Mouse (Mus musculus): ENCODE data around the gene Dhx34. TPM values are rescaled to one million over a fixed set of nuclear protein-coding genes. Genes with fewer than 3 reads are reported as not detected.

The Dhx34 gene
- total RNA-seq, 2 experiments from 2014 or later: 12.7 to 12.8 TPM

DNA sequence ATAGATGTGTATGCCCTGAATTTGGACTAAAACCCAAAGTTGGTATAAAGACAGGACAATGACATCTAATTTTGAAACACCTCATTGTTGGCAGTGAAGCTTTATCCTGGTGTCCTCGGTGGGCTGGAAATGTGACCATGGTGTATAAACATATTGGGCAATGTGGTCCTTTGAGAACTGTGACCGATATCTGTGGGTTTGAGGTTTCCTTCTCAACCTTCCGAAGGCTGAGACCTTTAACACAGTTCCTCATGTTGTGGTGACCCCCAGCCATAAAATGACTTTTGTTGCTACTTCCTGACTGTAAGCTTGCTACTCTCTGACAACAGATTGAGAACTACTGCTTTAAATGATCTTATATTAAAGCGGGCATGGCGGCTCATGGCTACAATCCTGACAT lies 28.9 kb upstream of the Dhx34 start:
- TF ChIP-seq CTCF (IDR thresholded peaks at IDR 0.05): no peak
- H3K27ac ChIP-seq: no peak overlapping the region
- H3K4me3 ChIP-seq: no peak overlapping the region
- no peak for DNase-seq (ENCODE audit: extremely low spot score in 1 of 2, low spot score in 2 of 2)
- intact Hi-C loops (cut with DNase I): no loop called here

GRCm38 (mm10) chr7:16245958-16246357 lies 24.1 kb upstream of the Dhx34 start:
- Histone ChIP-seq H3K27ac (no peak overlapping the region), H3K4me3 (no peak overlapping the region)
- intact Hi-C loops (cut with DNase I): loop anchor here (10.0 kb wide), 1 partner anchor 161 kb away; no protein-coding TSS in a partner anchor
- no peak for DNase-seq (ENCODE audit: extremely low spot score in 1 of 2, low spot score in 2 of 2)
- TF ChIP-seq CTCF (IDR thresholded peaks at IDR 0.05): no peak

DNA sequence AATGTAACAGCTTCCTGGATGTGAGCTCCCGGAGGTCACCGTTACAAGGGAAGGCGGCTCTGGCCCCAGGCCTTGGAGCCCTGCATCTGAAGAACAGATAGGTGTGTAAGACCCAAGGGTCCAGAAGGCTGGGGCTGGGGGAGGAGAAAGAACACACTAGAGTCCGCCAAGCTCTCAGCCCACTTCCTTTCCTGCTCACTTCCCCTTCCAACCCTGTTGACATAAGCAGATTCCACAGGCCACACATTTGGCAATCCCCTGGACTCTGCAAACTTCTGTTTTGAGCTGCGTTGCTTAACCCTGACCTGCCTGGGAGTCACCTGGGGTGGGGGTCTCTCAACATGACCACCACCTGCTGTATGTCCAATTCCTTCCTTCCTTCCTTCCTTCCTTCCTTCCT lies 22.2 kb upstream of the Dhx34 start, which contains the start of gene C5ar2:
Gene C5ar2 (minus strand): TSS at position 88 of the 400 bp plus-strand sequence.
- intact Hi-C loops (cut with DNase I): loop anchor here (10.0 kb wide), 1 partner anchor 159 kb away; no protein-coding TSS in a partner anchor
- no peak for TF ChIP-seq CTCF (IDR thresholded peaks at IDR 0.05)
- H3K4me3 ChIP-seq: no peak within 1 kb of the TSS
- H3K27ac ChIP-seq: peak within 1 kb of the TSS; percentile 32; the same call in 1 of the 2 replicates
- DNase-seq (ENCODE audit: extremely low spot score in 1 of 2, low spot score in 2 of 2): no peak

DNA sequence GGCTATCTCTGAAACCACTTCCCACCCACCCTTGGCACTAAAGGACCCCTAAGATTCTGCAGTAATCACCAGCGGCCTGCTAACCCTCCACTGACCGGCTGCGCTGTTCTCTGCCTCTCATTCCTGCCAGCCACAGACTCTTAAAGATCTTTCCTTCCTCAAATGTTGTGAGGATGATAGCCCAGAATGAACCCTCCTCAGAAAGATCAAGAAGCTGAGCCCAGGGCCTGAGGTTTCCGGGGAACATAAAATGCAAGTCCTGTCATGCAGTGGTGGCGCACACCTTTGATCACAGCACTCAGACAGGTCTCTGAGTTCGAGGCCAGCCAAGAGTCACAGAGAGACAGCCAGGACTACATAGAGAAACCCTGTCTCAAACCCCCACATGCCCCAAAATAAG lies 20.4 kb upstream of the Dhx34 start:
- intact Hi-C loops (cut with DNase I): loop anchor here (10.0 kb wide), 1 partner anchor 157 kb away; no protein-coding TSS in a partner anchor
- no peak for TF ChIP-seq CTCF (IDR thresholded peaks at IDR 0.05)
- Histone ChIP-seq H3K27ac (no peak overlapping the region), H3K4me3 (no peak overlapping the region)
- no peak for DNase-seq (ENCODE audit: extremely low spot score in 1 of 2, low spot score in 2 of 2)

GRCm38 (mm10) chr7:16241787-16242186 lies 19.9 kb upstream of the Dhx34 start:
- Histone ChIP-seq H3K4me3 (no peak overlapping the region), H3K27ac (no peak overlapping the region)
- no peak; the same call in 1 of the 2 replicates for TF ChIP-seq CTCF (IDR thresholded peaks at IDR 0.05)
- intact Hi-C loops (cut with DNase I): loop anchor here (10.0 kb wide), 1 partner anchor 157 kb away; no protein-coding TSS in a partner anchor
- DNase-seq (ENCODE audit: extremely low spot score in 1 of 2, low spot score in 2 of 2): no peak

DNA sequence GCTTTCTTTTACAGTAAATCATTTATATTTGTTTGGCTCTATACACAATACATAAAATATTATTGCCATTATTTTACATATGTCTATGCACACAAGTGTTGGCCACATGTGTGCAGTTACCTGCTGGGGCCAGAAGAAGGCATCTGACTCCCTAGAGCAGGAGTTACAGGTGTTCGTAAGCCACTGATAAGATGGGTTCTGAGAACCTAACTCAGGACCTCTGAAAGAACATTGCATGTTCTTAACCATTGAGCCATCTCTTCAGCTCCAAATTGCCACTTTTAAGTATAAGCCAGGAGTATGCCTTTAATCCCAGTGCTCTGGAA lies 19.1 kb upstream of the Dhx34 start:
- intact Hi-C loops (cut with DNase I): loop anchor here (10.0 kb wide), 1 partner anchor 156 kb away; no protein-coding TSS in a partner anchor
- Histone ChIP-seq H3K4me3 (no peak overlapping the region), H3K27ac (no peak overlapping the region)
- DNase-seq (ENCODE audit: extremely low spot score in 1 of 2, low spot score in 2 of 2): no peak
- TF ChIP-seq CTCF (IDR thresholded peaks at IDR 0.05): no peak

DNA sequence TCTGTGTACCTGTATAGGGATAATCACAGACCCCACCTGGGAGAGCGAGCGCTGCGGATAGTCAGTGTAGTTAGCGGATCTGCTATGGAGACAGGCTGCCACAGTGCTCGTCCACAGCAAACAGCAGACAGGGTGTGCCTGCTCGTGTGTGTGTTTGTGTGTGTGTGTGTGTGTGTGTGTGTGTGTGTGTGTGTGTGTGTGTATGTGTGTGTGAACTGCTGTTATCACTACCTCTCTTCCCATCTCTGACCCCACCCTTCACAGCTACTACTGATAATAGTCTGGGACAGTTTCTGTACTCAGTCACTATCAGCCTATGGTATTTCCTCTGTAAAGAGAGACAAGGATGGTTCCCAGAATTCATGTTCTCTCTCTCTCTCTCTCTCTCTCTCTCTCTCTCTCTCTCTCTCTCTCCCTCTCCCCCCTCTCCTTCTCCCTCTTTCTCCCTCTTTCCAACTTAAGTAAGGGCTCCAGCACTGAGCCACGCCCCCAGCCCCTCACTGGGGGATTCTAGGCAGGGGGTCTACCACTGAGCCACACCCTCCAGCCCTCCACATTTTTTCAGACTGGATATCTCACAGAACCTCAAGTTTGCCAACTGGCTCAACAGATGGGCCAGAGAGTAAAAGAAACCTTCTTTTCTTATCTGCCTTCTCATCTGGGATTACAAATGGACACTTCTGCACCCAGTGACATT lies 18.6 kb upstream of the Dhx34 start:
- TF ChIP-seq CTCF (IDR thresholded peaks at IDR 0.05): no peak
- no peak for DNase-seq (ENCODE audit: extremely low spot score in 1 of 2, low spot score in 2 of 2)
- H3K27ac ChIP-seq: no peak overlapping the region
- H3K4me3 ChIP-seq: no peak overlapping the region
- intact Hi-C loops (cut with DNase I): loop anchor here (10.0 kb wide), 1 partner anchor 156 kb away; no protein-coding TSS in a partner anchor

DNA sequence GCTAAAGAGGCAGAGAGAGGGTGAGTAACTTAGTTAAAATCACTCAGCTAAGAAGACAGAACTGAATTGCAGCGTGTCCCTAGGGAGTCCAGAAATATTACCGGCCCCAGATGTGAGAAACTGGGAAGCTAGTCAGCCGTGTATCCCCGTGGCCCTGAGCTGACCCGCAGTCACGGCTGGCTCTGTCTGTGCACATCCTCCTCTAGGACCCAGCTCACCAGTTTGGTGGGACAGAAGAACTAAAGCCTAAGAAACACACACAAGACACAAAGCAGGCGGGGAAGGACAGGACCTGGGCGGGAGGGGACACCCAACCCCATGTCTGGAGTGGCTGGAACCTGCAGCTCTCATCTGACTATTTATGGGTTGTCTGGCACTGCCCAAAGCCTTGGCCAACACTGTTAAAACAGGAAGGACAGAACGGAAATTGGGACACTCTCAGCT lies 17.7 kb upstream of the Dhx34 start:
- no peak overlapping the region for H3K4me3 ChIP-seq
- intact Hi-C loops (cut with DNase I): no loop called here
- no peak for TF ChIP-seq CTCF (IDR thresholded peaks at IDR 0.05)
- no peak overlapping the region for H3K27ac ChIP-seq
- no peak for DNase-seq (ENCODE audit: extremely low spot score in 1 of 2, low spot score in 2 of 2)

DNA sequence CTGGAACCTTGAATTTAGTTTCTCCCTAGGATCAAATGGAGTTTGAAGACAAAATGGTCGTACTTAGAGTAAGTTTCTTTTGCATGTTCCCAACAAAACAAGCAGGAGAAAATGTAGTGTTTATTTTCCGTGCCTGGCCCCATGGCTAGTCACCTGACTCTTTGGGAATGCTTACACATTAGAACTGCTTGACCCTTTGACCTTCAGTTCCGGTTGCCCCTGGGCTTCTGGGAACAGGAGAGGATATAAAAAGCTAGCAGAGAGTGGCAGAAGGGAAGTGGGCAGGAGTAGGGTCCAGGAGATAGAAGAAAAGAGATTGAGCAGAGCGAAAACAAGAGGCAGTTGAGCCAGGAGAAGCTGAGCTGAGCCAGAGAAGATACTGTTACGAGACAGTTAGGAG lies 8.0 kb upstream of the Dhx34 start:
- no peak for TF ChIP-seq CTCF (IDR thresholded peaks at IDR 0.05)
- no peak for DNase-seq (ENCODE audit: extremely low spot score in 1 of 2, low spot score in 2 of 2)
- intact Hi-C loops (cut with DNase I): no loop called here
- no peak overlapping the region for H3K27ac ChIP-seq
- no peak overlapping the region for H3K4me3 ChIP-seq

DNA sequence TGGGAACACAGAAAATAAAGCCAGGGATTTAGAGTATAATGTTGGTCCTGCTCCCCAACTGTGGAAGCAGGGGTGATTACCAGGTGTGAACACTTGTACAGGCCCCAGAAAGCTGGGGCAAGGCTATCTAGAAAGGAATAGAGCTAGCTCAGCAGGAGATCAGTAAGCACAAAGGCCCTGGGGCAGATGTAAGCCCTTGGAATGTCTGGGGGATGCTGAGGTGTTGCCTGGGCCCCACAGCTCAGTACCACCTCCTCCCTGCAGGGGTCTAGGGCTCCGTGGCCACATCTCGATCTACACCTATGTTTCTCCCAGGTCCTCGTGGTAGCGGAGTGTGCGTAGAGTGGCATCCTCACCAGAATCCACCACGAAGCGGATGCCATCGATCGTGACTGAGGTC lies 7.9 kb downstream of the Dhx34 start:
- H3K27ac ChIP-seq: no peak overlapping the region
- intact Hi-C loops (cut with DNase I): no loop called here
- H3K4me3 ChIP-seq: no peak overlapping the region
- DNase-seq (ENCODE audit: extremely low spot score in 1 of 2, low spot score in 2 of 2): no peak
- TF ChIP-seq CTCF (IDR thresholded peaks at IDR 0.05): no peak

DNA sequence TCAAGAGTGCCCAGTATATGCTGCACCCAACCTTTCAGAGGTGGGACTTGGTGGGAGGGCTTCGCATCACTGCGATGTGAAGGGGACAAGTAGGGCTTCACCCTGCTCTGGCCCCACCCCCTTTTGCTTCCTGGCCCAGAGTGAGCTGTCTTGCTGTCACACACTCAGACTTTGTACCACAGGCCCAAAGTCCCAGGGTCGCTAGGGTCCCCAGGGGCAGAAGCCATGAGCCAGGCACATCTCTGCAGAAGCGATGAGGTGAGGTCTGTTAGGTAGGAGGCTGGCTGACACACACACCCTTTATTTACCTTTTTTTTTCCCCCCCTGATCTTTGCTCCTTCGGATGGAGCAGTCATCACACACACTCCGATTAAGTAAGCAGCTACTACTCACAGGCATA lies 8.6 kb downstream of the Dhx34 start:
- no peak for DNase-seq (ENCODE audit: extremely low spot score in 1 of 2, low spot score in 2 of 2)
- intact Hi-C loops (cut with DNase I): no loop called here
- no peak overlapping the region for H3K27ac ChIP-seq
- no peak for TF ChIP-seq CTCF (IDR thresholded peaks at IDR 0.05)
- H3K4me3 ChIP-seq: no peak overlapping the region

GRCm38 (mm10) chr7:16210862-16211365 lies 10.9 kb downstream of the Dhx34 start:
- Histone ChIP-seq H3K4me3 (no peak overlapping the region), H3K27ac (no peak overlapping the region)
- intact Hi-C loops (cut with DNase I): no loop called here
- no peak; the same call in none of the 2 replicates for TF ChIP-seq CTCF (IDR thresholded peaks at IDR 0.05)
- no peak for DNase-seq (ENCODE audit: extremely low spot score in 1 of 2, low spot score in 2 of 2)

All from left cerebral cortex, adult 2 months (tissue).